Mouse (Mus musculus) heart, adult 8-10 months (tissue): ENCODE data around the gene Olfr641. TPM values are rescaled to one million over a fixed set of nuclear protein-coding genes. Genes with fewer than 3 reads are reported as not detected.

Experiments
- DNase-seq: peaks from one replicate; pipeline ENCODE4 v3.0.0; 2022; ENCODE audit warnings: low spot score
- total RNA-seq, 4 experiments: library from RNA; stranded (reverse); gene quantifications; 2 replicates each; pipeline ENCODE4 v1.2.4; 2022

Gene Olfr641
- total RNA-seq, result not detected

DNA sequence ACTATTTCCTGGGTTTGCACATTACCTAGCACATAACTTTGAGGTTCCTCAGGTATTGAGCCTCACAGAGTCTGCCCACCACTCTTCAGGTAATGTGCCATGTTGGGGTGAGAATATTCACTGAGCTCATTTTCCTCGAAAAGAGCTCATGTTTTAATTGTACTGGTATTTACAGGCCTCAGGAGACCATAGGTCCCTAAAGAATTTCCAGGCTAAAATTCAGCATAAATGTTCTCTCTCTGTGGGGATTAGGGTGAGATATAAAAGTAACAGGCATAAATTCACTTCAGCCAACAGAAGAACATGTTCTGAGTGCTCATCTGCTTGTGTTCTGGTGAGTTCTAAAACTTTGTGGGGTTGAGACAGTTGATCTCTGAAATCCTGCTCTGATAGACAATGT is at the start of gene Olfr641:
Olfr641 (plus strand) TSS at position 301 of the 400 bp plus-strand sequence.
- no peak for DNase-seq

DNA sequence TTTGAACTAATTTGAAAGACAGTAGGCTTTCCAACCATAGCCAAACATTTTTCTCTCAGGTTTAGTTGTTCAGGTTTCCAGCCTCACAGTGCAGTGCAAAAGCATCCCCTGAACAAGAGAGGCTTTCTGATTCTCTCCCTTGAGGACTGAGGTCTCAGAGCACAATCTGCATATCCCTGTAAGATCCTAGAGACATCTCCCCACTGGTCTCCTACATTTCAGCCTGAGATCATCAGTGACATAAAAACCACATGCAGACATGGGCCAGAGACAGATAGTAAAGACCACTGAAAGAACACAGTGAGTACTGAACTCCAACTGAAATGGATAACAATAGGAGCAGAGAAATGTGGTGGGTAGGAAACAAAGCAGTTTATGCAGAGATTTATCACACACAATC is 36.8 kb upstream of the Olfr641 start, which contains the start of gene Olfr638:
Olfr638 (plus strand) TSS at position 301 of the 400 bp plus-strand sequence.
- no peak for DNase-seq

DNA sequence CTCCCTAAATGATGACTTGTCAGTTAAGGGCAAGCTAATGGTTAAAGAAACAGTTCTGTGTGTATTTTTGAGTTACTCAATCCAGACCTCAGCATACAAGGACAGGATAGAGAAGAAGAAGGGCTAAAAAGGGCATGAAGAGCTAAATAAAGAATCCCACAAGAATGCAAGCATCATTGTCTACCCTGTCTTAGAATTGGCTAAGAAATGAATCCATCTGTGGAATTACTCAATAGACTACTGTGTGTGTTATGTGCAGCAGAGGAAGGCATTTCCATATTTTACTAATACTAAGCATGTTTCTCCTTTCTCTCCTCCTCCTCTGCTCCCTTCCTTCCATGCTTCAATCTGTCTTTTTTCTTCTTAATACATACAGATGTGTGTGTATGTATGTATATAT is 36.1 kb upstream of the Olfr641 start:
- DNase-seq, result no peak

DNA sequence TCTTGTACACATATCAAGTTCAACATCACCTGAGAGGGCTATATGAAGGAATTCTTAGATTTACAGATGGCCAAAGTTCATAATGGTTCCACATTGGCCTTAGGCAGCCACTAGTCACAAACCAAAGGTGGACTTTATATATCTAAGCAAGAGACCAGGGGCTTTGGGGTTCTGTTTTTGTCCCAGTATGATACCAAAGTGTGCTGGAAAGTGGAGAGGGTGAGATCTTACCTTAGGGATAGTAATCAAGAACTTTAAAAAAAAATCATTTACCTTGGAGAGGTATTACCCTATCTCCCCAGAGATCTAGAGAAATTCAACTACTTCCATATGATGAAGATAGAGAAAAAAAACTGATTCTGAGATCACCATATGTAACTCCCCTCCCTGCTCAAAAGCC is 18.0 kb upstream of the Olfr641 start, which contains the start of gene Olfr639:
Olfr639 (minus strand) TSS at position 101 of the 400 bp plus-strand sequence.
- DNase-seq, result no peak

DNA sequence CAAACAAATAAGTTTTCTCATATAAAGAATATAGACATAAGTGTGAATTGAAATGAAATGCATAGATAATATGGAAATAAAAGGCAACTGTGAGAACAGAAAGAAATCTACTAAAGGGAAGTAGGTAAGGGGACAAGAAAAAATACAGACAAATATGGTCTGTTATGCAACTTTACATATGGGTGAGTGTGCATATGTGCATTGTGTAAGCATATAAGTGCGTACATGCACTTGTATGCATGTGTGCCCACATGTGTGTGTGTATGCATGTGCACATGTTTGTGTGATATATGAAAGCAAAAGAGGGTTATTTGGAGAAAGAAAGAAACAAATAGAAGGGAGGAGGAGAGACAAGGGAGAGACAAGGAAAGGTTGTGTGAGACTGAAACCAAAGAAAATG is 16.3 kb upstream of the Olfr641 start:
- DNase-seq, result no peak

DNA sequence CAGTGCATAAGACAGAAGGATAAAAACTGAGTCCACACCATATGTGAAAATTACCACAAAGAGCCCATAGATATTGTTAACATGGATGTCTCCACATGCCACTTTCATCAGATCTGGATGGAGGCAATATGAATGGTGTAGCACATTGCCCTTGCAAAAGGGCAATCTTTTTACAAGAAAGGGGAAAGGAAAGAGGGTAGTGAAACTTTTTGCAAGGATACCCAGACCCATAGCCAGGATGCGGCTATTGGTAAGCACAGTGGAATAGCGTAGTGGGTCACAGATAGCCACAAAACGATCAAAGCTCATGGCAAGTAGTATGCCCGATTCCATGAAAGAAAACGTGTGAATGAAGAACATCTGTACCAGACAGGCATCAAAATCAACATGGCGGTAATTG is 13.6 kb upstream of the Olfr641 start:
- DNase-seq, result no peak

DNA sequence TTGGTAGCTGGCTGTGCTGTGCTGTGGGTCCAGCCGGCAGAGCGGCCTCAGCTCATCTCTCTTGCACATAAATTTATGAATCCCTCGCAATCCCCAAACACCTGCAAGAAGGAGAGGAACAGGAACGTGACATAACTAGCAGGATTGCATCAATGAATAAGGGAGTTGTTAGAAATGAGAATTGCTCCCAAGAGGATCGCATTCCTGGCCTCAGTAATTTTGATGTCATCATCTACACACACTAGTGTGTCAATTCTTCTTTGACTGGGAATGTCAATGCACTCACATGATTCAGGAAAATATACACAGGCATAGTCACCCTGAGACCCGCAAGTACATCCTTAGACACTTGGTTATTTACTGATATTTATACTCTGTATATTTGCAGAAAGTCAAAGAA is 9.8 kb upstream of the Olfr641 start, which contains the start of gene Olfr640:
Olfr640 (minus strand) TSS at position 101 of the 400 bp plus-strand sequence.
- no peak for DNase-seq

DNA sequence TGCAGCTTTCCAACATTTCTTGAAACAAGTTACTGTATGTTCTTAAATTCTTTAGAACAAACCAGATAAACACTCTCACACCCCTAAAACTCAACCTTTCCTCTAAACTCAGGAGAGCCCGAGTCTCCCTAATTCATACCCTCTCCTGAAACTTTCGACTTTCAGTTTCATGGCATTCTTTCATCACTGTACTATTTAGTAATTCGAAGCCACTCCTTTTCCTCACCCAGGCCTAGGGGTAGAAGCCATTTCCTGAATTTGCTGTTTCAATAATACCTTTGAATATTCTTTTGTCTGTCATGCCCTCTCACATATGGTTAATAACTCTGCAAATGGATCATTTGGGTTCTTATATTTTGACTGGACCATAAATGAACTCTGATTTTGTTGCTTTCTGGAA is 8.3 kb upstream of the Olfr641 start:
- DNase-seq, result no peak

DNA sequence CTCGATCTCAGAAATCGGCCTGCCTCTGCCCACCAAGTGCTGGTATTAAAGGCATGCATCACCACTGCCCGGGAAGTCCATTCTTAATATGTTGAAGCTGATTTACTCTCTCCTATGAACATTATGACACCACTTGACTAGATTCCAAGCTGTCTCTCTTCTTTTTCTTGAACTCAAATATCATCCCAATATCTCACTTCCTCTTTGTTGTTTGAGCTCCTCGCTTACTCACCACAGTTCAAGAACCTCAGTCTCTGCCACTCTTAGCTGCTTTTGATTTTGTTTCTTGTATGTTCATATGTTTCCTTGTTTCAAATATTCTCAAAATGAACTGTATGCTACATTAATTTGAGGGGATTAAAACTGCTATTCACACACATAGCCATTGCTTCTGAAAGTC is 15.5 kb downstream of the Olfr641 start:
- no peak for DNase-seq

DNA sequence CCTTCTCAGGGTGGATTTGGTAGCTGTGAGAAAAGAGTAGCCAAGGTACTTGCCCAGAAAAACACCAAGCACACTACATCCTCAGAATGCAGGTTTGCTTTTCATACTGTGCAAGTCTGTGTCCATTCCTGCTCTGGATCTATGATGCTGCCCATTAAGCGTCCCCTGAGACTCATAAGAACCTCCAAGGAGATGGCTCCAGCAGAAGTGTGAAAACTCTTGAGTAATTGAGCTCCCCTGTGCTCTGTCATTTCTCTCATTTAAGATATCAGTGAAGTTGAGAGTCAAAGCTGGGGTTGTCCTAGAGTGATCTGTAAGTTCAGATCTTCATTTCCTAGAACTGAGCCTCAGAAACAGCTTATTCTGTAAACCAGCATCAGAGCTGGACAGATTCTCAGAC is 17.3 kb downstream of the Olfr641 start, which contains the start of gene Olfr642:
Olfr642 (minus strand) TSS at position 101 of the 400 bp plus-strand sequence.
- DNase-seq, result no peak

DNA sequence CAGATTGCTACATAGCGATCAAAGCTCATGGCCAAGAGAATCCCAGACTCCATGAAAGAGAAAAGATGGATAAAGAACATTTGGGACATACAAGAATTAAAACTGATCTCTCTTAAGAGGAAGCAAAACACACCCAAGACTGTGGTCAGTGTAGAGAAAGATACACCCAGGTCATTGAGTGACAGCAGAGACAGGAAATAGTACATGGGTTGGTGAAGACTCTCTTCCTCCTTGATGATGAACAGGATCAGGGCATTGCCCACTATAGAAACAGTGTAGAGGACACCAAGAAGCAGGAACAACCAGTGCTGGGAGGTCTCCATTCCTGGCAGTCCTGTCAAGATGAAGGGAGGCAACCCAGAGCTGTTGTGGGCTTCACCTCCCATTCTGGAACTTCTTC is 24.0 kb downstream of the Olfr641 start:
- no peak for DNase-seq

DNA sequence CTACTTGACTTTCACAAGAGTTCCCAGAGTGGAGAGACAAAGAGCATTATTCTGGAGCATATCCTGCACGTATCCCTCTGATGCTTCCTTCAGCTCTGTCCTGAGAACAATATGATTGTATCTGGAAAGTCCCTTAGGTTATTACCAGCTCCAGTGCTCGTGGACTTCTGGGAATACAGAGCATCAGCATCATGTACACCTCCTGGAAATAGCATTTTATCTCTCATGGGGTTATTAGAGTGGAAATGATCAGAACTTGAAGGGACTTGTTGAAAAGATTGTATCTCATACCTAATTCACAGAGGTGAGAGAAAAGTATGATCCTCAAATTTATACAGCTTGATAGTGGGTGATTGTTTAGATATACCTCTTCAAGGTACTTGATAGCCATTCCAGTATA is 26.1 kb downstream of the Olfr641 start, which contains the start of gene 4930516K23Rik:
4930516K23Rik (minus strand) TSS at position 101 of the 400 bp plus-strand sequence.
- no peak for DNase-seq

DNA sequence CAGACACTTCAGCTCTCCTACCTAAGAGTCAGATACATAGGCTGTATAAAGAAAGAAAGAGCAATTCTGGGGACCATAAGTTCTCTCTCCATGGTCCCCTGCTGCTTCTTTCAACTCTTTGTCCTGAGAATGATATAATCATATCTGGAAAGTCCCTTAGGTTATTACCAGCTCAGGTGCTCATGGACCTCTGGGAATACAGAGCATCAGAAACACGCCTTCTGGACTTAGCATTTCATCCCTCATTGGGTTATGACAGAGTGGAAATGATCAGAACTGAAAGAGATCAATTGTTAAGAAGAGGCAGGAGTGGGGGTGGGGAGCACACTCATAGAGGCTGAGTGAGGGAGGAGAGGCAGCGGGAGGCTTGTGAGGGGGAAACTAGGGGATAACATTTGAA is 36.5 kb downstream of the Olfr641 start, which contains the start of gene Olfr644:
Olfr644 (minus strand) TSS at position 101 of the 400 bp plus-strand sequence.
- no peak for DNase-seq

DNA sequence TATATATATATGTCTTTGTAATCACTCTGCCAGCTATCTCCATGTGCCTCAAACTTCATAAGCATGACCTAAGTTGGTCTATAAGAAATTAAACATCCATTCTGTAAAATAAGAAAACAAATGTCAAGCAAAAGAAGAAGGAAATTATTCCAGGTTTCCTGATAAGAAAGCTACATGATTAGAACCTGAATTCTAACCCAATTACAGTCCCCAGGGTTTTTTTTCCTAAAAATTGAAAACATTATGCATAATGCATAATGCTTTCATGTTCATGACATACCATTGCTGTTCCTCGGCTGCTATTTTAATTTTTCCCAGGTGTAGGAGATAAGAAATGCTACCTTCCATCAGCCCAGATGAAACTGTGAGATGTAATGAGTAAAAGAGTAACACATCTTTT is 50.1 kb downstream of the Olfr641 start, which contains the start of gene Olfr645:
Olfr645 (minus strand) TSS at position 101 of the 400 bp plus-strand sequence.
- no peak for DNase-seq

Other genes with a start within 250 kb of the Olfr641 start
- gene Olfr67, start 243.6 kb upstream of the Olfr641 start, total RNA-seq, result not detected
- 1,000 to 10,000 TPM in 1 of 4 experiments, 100 to 1,000 TPM in 3; 208 to 1,111 (median 289) TPM for gene Hbb-bt, start 221.4 kb upstream of the Olfr641 start, total RNA-seq
- over 10,000 TPM in 1 of 4 experiments, 1,000 to 10,000 TPM in 3; 2,003 to 12,142 (median 2,942) TPM for gene Hbb-bs, start 207.3 kb upstream of the Olfr641 start, total RNA-seq
- not detected for gene Hbb-bh2, start 194.9 kb upstream of the Olfr641 start, total RNA-seq
- gene Hbb-bh1, start 192.3 kb upstream of the Olfr641 start, total RNA-seq, result not detected
- gene Hbb-y, start 182.2 kb upstream of the Olfr641 start, total RNA-seq, result not detected
- not detected for gene Olfr66, start 149.2 kb upstream of the Olfr641 start, total RNA-seq
- not detected for gene Olfr64, start 141.0 kb upstream of the Olfr641 start, total RNA-seq
- gene Olfr65, start 132.0 kb upstream of the Olfr641 start, total RNA-seq, result not detected
- gene Olfr631, start 106.6 kb upstream of the Olfr641 start, total RNA-seq, result not detected
- gene Olfr632, start 101.1 kb upstream of the Olfr641 start, total RNA-seq, result not detected
- gene Olfr633, start 91.0 kb upstream of the Olfr641 start, total RNA-seq, result not detected
- under 1 TPM in 1 of 4 experiments, not detected in 3; 0.03 TPM for gene Olfr635, start 64.3 kb upstream of the Olfr641 start, total RNA-seq
- gene Olfr638, start 36.7 kb upstream of the Olfr641 start, total RNA-seq, result not detected
- under 1 TPM in 2 of 4 experiments, not detected in 2; 0.06 TPM for gene Olfr639, start 18.1 kb upstream of the Olfr641 start, total RNA-seq
- not detected for gene Olfr640, start 9.9 kb upstream of the Olfr641 start, total RNA-seq
- gene Olfr642, start 17.2 kb downstream of the Olfr641 start, total RNA-seq, result not detected
- gene 4930516K23Rik, start 26.0 kb downstream of the Olfr641 start, total RNA-seq, result not detected
- not detected for gene Olfr644, start 36.4 kb downstream of the Olfr641 start, total RNA-seq
- gene Olfr645, start 50.0 kb downstream of the Olfr641 start, total RNA-seq, result not detected
- gene Olfr646, start 69.4 kb downstream of the Olfr641 start, total RNA-seq, result not detected
- not detected for gene Ubqln5, start 94.4 kb downstream of the Olfr641 start, total RNA-seq
- not detected for gene Olfr643, start 102.0 kb downstream of the Olfr641 start, total RNA-seq
- not detected for gene Ubqln3, start 107.8 kb downstream of the Olfr641 start, total RNA-seq
- not detected for gene Ubqlnl, start 115.1 kb downstream of the Olfr641 start, total RNA-seq
- not detected for gene Olfm5, start 129.4 kb downstream of the Olfr641 start, total RNA-seq
- gene Olfr648, start 147.9 kb downstream of the Olfr641 start, total RNA-seq, result not detected
- gene Olfr649, start 160.5 kb downstream of the Olfr641 start, total RNA-seq, result not detected
- under 1 TPM; 0.14 to 0.34 (median 0.18) TPM for gene Trim6, start 183.3 kb downstream of the Olfr641 start, total RNA-seq
- gene Trim34a, start 209.0 kb downstream of the Olfr641 start, total RNA-seq, result 1 to 10 TPM; 2.9 to 3.6 (median 3.4) TPM